Mouse (Mus musculus): ENCODE measurements around the gene Dgkb. TPM values are rescaled to one million over a fixed set of nuclear protein-coding genes. Genes with fewer than 3 reads are reported as not detected.

Dgkb gene
- polyA plus RNA-seq, 1 experiment from 2014 or later = 2.1 TPM

DNA sequence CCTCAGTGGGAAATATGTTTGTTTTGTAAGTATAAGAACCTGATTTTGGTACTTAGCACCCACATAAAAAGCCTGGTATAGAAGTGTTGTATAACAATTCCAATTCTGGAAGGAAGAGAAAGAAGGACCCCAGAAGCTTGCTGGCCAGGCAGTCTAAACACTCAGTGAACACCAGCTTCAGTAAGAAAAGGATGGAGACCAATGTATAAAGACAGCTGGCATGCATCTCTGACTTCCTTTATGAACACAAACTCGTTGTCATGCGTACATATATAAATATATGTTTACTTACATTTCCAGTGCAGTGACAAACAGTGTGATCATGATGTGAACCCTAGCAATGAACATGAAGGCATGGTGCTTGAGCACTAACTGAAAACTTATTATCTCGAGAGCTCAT, 270.7 kb downstream of the Dgkb start:
- Histone ChIP-seq H3K4me1 (replicated peaks) (no peaks in the 10 kb centered on the region), H3K9me3 (no peaks in the 10 kb centered on the region), H3K27ac (no peak overlapping the region), H3K9ac (replicated peaks) (no peak overlapping the region), H3K36me3 (no peaks in the 10 kb centered on the region), H3K4me2 (replicated peaks) (no peak overlapping the region), H3K27me3 (no peaks in the 10 kb centered on the region), H3K4me3 (replicated peaks) (no peak overlapping the region)
- ATAC-seq = no peak
- WGBS = 94% methylated on average over 3 of the region's 3 CpGs

DNA sequence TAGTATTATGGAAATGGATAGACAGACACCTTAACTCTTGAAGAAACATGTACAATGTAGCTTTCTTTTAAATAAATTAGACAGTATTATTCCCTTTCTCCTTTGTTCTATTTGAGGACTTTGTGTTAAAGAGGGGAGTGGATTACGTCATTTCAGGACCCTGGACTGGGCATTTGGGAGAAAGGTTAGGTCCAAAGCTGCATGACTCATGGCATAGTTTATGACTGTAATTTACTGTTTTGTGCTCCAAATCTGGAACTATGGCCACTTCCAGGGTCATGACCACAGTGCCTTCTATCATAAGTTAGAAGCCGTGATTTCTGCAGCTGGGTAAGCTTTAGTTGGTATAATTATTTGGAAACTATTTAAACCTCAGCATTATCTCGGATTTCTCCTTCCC, 294.4 kb downstream of the Dgkb start:
- Histone ChIP-seq H3K27ac (no peak overlapping the region), H3K4me3 (replicated peaks) (no peak overlapping the region), H3K9me3 (no peaks in the 10 kb centered on the region), H3K36me3 (no peaks in the 10 kb centered on the region), H3K9ac (replicated peaks) (no peak overlapping the region), H3K4me2 (replicated peaks) (no peak overlapping the region), H3K27me3 (no peaks in the 10 kb centered on the region), H3K4me1 (replicated peaks) (no peaks in the 10 kb centered on the region)
- 81% methylated on average over 3 of the region's 3 CpGs for WGBS
- no peak for ATAC-seq

DNA sequence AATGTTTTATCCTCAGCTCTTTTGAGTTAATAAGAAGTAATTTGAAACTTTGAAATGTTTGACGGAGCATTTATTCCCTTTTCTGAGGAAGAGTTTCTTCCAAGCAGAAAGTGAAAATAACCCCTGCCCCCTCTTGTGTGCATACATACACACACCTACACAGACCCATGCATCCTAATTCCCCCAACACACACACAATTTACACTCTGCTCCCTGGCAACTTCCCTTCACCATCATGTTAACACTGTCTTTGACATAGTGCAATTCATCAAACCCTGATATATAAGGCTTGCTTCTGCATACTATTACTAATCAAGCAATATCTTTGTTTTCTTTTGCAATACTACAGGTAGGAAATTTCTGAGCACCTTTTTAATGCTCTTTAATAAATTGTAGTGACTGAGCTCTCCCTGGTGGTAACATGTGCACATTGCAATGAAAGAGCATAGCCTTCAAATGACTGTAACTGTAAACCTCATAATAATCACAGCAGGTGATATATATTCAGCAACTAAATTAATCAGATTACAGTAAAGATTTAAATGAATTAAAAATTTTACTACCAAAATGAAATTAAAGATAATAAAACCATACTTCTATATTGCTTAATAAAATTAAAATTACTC, 297.6 kb downstream of the Dgkb start:
- H3K36me3 ChIP-seq = no peaks in the 10 kb centered on the region
- no peak overlapping the region for H3K4me2 ChIP-seq (replicated peaks)
- H3K9me3 ChIP-seq = no peaks in the 10 kb centered on the region
- 77% methylated on average over 1 of the region's 1 CpGs for WGBS
- no peaks in the 10 kb centered on the region for H3K27me3 ChIP-seq
- H3K4me1 ChIP-seq (replicated peaks) = no peaks in the 10 kb centered on the region
- no peak overlapping the region for H3K27ac ChIP-seq
- ATAC-seq = peak; percentile 71; the same call in 1 of the 2 replicates
- H3K9ac ChIP-seq (replicated peaks) = no peak overlapping the region
- no peak overlapping the region for H3K4me3 ChIP-seq (replicated peaks)

DNA sequence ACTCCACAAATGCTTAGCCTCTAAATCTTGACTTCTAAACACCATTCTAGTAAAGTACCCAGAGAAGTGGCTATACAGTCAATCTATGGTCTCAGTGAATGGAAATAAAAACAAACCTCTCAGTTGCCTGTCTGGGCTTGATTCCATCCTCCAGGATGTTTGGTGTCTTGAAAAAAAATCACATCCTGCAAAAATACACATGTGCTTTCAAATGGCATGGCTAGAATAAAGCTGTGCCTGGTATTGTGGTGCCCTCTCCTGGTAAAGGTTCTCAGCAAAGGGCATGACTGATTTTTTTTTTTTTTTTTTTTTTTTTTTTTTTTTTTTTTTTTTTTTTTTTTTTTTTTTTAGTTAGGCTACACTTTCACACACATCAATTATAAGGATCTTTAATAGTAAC, 306.0 kb downstream of the Dgkb start:
- Histone ChIP-seq H3K36me3 (no peaks in the 10 kb centered on the region), H3K27me3 (no peaks in the 10 kb centered on the region), H3K4me3 (replicated peaks) (no peak overlapping the region), H3K27ac (no peak overlapping the region), H3K9me3 (no peaks in the 10 kb centered on the region), H3K4me2 (replicated peaks) (no peak overlapping the region), H3K9ac (replicated peaks) (no peak overlapping the region), H3K4me1 (replicated peaks) (0 out of 2 replicates have a peak, but pooled peaks cover 5% of the 10 kb centered on the region)
- ATAC-seq = no peak

DNA sequence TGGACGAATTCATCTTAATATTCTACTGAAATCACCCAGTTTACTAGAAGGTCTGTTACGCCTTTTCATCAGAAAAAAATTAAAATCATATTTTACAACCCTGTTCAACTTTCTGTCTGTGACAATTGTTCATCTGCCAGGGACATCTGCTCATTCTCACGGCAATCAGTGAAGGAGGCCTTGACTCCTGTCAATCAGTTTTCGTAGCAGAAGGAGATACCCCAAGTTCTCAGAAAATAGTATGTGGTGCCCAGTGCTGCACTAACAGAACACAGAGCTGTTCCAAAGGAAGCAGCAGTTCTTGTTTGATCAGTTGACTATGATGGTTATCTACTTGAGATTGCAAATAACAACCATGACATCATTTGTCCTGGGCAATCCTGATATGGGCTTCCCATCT, 307.8 kb downstream of the Dgkb start:
- H3K9me3 ChIP-seq = no peaks in the 10 kb centered on the region
- no peak for ATAC-seq
- WGBS = 66% methylated on average over 4 of the region's 4 CpGs

DNA sequence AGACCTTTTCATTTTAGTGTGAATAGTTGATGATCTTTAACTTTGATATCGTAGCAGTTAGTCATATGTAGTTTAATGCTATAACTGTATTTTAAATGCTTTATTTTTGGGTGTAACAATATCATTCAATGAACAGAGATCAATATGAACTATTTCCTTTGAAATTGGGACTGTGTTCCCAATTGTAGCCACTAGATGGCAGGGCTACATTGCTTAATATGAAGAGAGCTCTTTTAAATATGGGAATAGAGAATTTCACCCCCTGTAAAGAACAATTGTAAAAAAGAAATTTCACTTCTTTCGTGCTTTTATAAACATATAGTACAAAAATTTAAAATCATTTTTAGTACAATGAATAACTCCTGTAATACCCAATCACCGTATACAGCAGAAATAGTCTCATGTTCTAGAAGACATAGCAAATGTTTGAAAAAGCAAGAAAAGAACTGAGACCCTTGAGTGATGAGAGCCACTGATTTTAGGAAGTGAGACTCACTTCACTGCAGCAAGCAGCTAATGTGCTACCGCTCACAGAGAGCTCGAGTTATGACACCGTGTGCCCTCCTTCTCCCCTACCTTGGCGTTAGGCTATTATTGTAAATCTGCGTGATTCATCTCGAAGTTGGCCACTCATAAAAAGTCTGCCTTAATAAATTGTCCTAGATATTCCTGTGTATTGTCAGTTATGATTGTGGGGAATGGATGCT, 312.8 kb downstream of the Dgkb start:
- H3K4me1 ChIP-seq (replicated peaks) = no peaks in the 10 kb centered on the region
- no peak overlapping the region for H3K4me2 ChIP-seq (replicated peaks)
- 68% methylated on average over 9 of the region's 9 CpGs for WGBS
- H3K9me3 ChIP-seq = no peaks in the 10 kb centered on the region
- H3K27ac ChIP-seq = no peak overlapping the region
- no peaks in the 10 kb centered on the region for H3K36me3 ChIP-seq
- no peak overlapping the region for H3K4me3 ChIP-seq (replicated peaks)
- H3K9ac ChIP-seq (replicated peaks) = no peak overlapping the region
- H3K27me3 ChIP-seq = no peaks in the 10 kb centered on the region
- ATAC-seq = 0 out of 2 replicates have a peak, but pooled peaks have one; percentile 14

More for the DNA sequence above, 307.8 kb downstream of the Dgkb start:
- Histone ChIP-seq H3K9ac (replicated peaks) (no peak overlapping the region), H3K4me1 (replicated peaks) (0 out of 2 replicates have a peak, but pooled peaks cover 5% of the 10 kb centered on the region), H3K4me3 (replicated peaks) (no peak overlapping the region), H3K4me2 (replicated peaks) (no peak overlapping the region), H3K27me3 (no peaks in the 10 kb centered on the region), H3K36me3 (no peaks in the 10 kb centered on the region), H3K27ac (no peak overlapping the region)

DNA sequence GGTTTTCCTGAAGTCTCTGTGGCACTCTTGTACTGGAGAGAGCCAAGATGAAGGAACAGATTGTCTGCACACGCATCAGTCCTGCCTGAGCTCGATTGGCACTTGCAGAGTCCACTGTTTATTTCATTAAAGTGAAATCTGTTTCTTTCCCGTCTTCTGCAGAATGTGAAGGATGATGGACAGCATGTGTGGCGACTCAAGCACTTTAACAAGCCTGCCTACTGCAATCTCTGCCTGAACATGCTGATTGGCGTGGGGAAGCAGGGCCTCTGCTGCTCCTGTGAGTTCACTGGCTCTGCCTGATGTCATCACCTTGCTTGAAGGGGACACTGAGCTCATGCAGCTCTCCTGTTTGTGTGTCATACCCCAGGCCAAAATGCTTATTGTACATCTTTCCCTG, 318.9 kb downstream of the Dgkb start:
- Histone ChIP-seq H3K4me1 (replicated peaks) (no peaks in the 10 kb centered on the region), H3K4me3 (replicated peaks) (no peak overlapping the region), H3K36me3 (no peaks in the 10 kb centered on the region), H3K27me3 (no peaks in the 10 kb centered on the region), H3K27ac (no peak overlapping the region), H3K9me3 (no peaks in the 10 kb centered on the region), H3K9ac (replicated peaks) (no peak overlapping the region), H3K4me2 (replicated peaks) (no peak overlapping the region)
- 73% methylated on average over 5 of the region's 5 CpGs for WGBS
- no peak for ATAC-seq

DNA sequence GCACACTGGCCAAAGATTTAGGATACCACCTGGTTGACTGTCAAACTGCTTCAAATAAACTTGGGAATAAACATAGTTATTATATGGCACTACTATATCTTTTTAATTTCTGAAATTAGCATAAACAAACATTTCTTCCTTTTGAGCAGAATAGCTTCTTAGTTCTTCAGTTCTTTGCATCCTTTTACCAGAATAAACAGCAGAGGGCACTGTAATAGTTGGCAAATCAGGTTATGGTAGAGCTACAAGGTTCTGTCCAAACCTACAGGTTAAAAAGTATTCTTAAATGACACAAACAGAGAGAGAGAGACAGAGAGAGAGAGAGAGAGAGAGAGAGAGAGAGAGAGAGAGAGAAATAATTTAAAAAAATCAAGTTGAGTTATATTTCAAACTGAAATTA, 322.5 kb downstream of the Dgkb start:
- Histone ChIP-seq H3K4me2 (replicated peaks) (no peak overlapping the region), H3K27ac (no peak overlapping the region), H3K27me3 (no peaks in the 10 kb centered on the region), H3K4me1 (replicated peaks) (no peaks in the 10 kb centered on the region), H3K4me3 (replicated peaks) (no peak overlapping the region), H3K36me3 (no peaks in the 10 kb centered on the region), H3K9ac (replicated peaks) (no peak overlapping the region), H3K9me3 (no peaks in the 10 kb centered on the region)
- ATAC-seq = no peak

DNA sequence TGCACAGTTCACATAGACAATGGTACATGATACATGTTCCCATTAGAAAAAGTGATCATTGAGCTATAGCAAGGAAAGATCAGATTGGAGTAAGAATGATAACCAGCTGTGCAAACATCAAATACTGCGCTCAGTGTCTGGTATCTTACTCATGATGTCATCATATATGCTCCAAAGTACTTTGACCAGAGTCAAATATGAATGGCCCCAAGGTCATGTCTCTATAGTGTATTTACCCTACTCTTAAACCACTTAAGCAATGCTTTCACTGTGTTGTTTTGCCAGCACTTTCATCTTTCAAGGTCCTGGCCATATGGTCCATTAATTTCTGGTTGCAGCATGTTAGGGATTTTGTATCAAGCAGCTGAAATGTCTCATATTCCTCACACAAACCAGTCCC, 415.1 kb downstream of the Dgkb start:
- H3K27ac ChIP-seq = no peak overlapping the region
- no peak overlapping the region for H3K9ac ChIP-seq (replicated peaks)
- WGBS = 94% methylated on average over 1 of the region's 1 CpGs
- no peak overlapping the region for H3K4me3 ChIP-seq (replicated peaks)
- no peaks in the 10 kb centered on the region for H3K4me1 ChIP-seq (replicated peaks)
- H3K36me3 ChIP-seq = no peaks in the 10 kb centered on the region
- ATAC-seq = no peak
- no peaks in the 10 kb centered on the region for H3K27me3 ChIP-seq
- H3K4me2 ChIP-seq (replicated peaks) = no peak overlapping the region
- H3K9me3 ChIP-seq = no peaks in the 10 kb centered on the region

DNA sequence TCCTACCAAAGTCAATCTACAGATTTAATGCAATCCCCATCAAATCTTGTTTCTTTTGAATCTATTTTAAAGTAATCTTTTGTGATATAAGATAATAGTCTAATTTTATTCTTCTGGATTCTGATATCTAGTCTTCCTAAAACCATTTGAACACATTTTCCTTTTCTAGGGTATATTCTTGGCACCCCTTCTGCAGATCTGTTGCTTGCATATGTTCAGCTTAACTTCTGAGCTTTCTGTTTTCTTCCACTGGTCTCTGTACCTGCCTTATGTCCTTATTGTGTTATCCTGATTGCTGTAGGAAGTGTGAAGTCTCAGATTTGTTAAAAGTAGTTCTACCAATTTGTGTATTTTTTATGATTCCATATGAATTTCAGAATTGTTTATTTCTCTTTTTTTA, 451.3 kb downstream of the Dgkb start:
- no peaks in the 10 kb centered on the region for H3K36me3 ChIP-seq
- no peak overlapping the region for H3K27ac ChIP-seq
- ATAC-seq = no peak
- H3K4me1 ChIP-seq (replicated peaks) = no peaks in the 10 kb centered on the region
- no peaks in the 10 kb centered on the region for H3K9me3 ChIP-seq
- no peak overlapping the region for H3K4me3 ChIP-seq (replicated peaks)
- no peak overlapping the region for H3K4me2 ChIP-seq (replicated peaks)
- H3K9ac ChIP-seq (replicated peaks) = no peak overlapping the region
- H3K27me3 ChIP-seq = no peaks in the 10 kb centered on the region

DNA sequence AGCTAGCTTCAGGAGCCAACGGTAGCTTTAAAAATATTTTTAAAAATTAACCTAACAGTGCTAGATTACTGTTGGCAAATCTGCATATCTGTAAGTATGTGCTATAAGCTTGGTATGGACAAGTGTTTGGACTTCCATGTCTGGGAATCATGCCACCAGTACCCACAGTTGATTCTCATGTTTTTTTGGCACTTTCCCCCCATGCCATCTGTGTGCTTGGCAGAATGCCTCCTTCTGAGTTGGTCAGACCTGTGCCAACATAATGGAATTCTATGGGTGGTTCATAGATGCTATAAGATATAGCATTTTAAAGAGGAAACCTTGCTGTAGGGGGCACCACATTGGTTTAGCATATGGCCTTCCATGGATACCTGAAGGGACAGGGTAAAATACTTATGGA, 484.0 kb downstream of the Dgkb start:
- Histone ChIP-seq H3K4me2 (replicated peaks) (no peak overlapping the region), H3K9ac (replicated peaks) (no peak overlapping the region), H3K27ac (no peak overlapping the region), H3K36me3 (no peaks in the 10 kb centered on the region), H3K27me3 (no peaks in the 10 kb centered on the region), H3K4me1 (replicated peaks) (peaks cover 11% of the 10 kb centered on the region), H3K9me3 (no peaks in the 10 kb centered on the region), H3K4me3 (replicated peaks) (no peak overlapping the region)
- ATAC-seq = no peak
- WGBS = 91% methylated on average over 1 of the region's 1 CpGs

DNA sequence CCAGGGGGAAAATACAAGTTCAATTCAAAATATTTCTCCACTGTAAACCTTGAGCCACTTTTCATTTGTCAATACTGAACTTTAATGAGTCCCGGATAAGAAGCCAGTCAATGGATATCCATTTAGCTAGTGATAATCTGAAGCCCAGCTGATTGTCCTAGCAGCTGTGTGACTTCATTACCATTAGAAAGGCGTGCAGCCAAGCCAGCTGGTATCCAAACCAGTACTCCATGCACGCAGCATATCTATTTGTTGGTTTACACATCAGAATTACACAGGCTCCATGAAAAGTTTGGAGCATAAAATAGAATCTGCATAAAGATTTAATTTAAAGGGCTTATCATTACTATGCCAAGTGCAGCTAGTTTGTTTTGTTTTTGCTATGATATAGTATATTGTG, 486.3 kb downstream of the Dgkb start:
- ATAC-seq = peak; percentile 94
- Histone ChIP-seq H3K4me2 (replicated peaks) (no peak overlapping the region), H3K9ac (replicated peaks) (no peak overlapping the region), H3K36me3 (no peaks in the 10 kb centered on the region), H3K4me3 (replicated peaks) (no peak overlapping the region), H3K4me1 (replicated peaks) (peaks cover 11% of the 10 kb centered on the region), H3K27me3 (no peaks in the 10 kb centered on the region), H3K9me3 (no peaks in the 10 kb centered on the region), H3K27ac (no peak overlapping the region)
- 8% methylated on average over 3 of the region's 3 CpGs for WGBS

DNA sequence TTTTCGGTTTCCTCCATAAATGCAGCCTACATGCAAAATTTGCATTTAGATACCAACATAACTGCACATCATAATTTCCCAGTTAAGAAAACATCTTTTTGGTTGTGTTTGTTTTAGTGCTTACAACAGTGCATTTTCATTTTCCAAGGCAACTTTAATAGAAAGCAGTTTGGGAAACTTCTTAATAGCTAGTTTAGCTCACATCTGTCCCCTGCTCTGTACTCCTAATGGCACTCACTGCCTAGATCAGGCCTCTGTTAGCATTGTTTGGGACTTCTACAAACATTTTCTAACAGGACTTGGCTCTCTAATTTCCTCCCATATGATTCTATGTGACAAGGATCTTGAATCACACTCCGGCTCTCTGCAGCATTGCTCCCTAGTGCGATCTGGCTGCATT, 486.7 kb downstream of the Dgkb start:
- peak; percentile 50; the same call in 1 of the 2 replicates for ATAC-seq
- H3K9me3 ChIP-seq = no peaks in the 10 kb centered on the region
- no peaks in the 10 kb centered on the region for H3K36me3 ChIP-seq
- no peak overlapping the region for H3K9ac ChIP-seq (replicated peaks)
- 77% methylated on average over 3 of the region's 3 CpGs for WGBS
- no peak overlapping the region for H3K4me3 ChIP-seq (replicated peaks)
- no peaks in the 10 kb centered on the region for H3K27me3 ChIP-seq
- no peak overlapping the region for H3K4me2 ChIP-seq (replicated peaks)
- no peak overlapping the region for H3K27ac ChIP-seq
- H3K4me1 ChIP-seq (replicated peaks) = peaks cover 11% of the 10 kb centered on the region

All from midbrain, embryonic 13.5 days (tissue).